Mouse (Mus musculus) embryonic fibroblast, embryonic 13.5 days (primary cell): Measurements from ENCODE around the gene Gucy2e. TPM values are rescaled to one million over a fixed set of nuclear protein-coding genes. Genes with fewer than 3 reads are reported as not detected.

Experiments used
- H3K27ac ChIP-seq: 2 replicates; pipeline ENCODE4 v1.5.1; 2012; ENCODE audit warnings: low read length, control low read depth, inconsistent platforms; ENCODE audit not compliant: insufficient read depth
- H3K4me1 ChIP-seq: 2 replicates; pipeline ENCODE4 v1.6.1; 2011; ENCODE audit warnings: low read length; ENCODE audit not compliant: control insufficient read depth, insufficient read depth
- H3K4me3 ChIP-seq: 2 replicates; pipeline ENCODE4 v1.5.1; 2011; ENCODE audit warnings: mild to moderate bottlenecking, control low read depth, low read length; ENCODE audit not compliant: insufficient read depth
- CTCF ChIP-seq: IDR thresholded peaks from 2 replicates; pipeline ENCODE4 v1.5.1; 2011; ENCODE audit warnings: mild to moderate bottlenecking, control low read depth, low read length, moderate library complexity, borderline replicate concordance; ENCODE audit not compliant: insufficient read depth
- POLR2A ChIP-seq: IDR thresholded peaks from 2 replicates; pipeline ENCODE4 v1.6.1; 2011; ENCODE audit warnings: low read depth, mild to moderate bottlenecking, control low read depth, low read length, moderate library complexity
- polyA plus RNA-seq: library from polyadenylated mRNA; stranded (reverse); fragments of >200 nt; gene quantifications from 2 replicates; pipeline ENCODE4 v1.2.4, GENCODE M21; 2011; ENCODE audit warnings: low read depth; ENCODE audit not compliant: missing spikeins, insufficient read length

The Gucy2e gene
- polyA plus RNA-seq, 1 experiment: not detected

DNA sequence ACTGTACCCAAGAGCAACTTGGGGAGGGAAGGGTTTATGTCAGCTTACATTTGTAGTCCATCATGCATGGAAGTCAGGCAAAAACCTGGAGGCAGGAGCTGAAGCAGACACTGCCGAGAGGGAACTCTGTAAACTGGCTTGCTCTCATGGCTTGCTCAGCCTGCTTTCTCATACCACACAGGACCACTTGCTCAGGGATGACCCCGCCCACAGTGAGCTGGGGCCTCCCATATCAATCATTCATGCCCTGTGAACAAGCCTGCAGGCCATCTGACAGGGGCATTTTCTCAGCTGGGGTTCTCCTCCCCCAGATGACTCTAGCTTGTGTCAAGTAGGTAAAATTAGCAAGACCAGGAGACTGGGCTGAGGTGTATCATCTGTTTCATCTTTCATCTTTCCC lies 27.4 kb upstream of the Gucy2e start:
- TF ChIP-seq CTCF (no peak), POLR2A (no peak)
- Histone ChIP-seq H3K4me3 (no peak overlapping the region), H3K27ac (no peak overlapping the region), H3K4me1 (peaks cover 13% of the 10 kb centered on the region)

DNA sequence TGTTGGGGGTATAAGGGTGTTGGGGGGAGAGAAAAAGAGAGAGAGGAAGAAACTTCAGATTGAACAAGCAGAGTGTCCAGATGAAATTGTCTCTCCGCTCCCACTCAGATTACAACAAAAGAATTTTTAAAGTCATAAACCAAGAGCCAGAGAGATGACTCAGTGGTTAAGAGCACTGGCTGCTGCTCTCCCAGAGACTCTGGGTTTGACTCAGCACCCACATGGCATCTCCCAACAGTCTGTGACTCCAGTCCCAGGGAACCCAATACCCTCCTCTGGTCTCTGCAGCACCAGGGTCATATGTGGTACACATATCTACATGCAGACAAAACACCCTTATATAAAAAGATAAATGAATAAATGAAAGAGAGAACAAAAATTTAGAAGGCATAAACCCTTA lies 23.3 kb upstream of the Gucy2e start:
- Histone ChIP-seq H3K4me3 (no peak overlapping the region), H3K4me1 (peaks cover 18% of the 10 kb centered on the region), H3K27ac (peak overlapping the region; percentile 91)
- TF ChIP-seq CTCF (no peak), POLR2A (no peak)

DNA sequence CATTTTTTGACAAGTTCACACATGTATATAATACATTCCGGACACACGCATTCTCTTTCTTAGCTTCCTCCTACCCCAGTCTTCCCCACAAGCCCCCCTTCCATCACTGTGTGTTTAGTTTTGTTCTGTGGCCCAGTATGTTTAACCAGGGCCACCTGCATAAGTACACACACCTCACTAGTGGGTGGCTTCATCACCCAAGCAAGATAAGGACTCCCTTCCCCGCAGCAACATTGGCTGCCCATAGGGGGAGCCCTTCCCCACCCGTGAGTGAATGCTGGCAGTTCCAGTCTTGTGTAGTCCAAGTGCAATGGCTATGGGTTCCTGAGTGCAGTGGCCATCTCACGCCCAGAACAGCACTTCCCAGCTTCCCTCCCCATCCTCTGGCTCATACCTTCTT lies 21.5 kb upstream of the Gucy2e start:
- H3K4me1 ChIP-seq: peaks cover 24% of the 10 kb centered on the region
- H3K4me3 ChIP-seq: no peak overlapping the region
- peak; percentile 56; the same call in 1 of the 2 replicates for TF ChIP-seq CTCF
- no peak for TF ChIP-seq POLR2A
- peak overlapping the region; percentile 69 for H3K27ac ChIP-seq

DNA sequence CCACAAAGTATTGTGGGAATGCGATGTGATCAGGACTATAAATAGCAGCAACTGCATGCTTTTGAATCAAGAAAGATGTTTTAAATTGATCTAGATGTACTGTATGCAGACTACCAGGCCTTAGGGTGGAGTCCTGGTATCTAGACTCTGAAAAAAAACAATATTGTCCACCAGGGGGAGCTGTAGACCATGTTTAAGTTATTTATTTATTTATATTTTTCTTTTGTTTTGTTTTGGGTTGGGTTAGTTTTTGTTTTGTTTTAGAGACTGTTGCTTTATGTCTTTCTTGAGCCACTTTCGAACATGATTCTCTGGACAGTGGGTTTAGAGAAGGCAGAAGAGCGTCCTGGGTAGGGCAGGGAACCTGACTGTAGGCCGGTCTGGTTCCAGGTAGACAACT lies 21.0 kb upstream of the Gucy2e start:
- peaks cover 24% of the 10 kb centered on the region for H3K4me1 ChIP-seq
- TF ChIP-seq POLR2A (no peak), CTCF (no peak)
- H3K4me3 ChIP-seq: no peak overlapping the region
- peak overlapping the region; percentile 71 for H3K27ac ChIP-seq

DNA sequence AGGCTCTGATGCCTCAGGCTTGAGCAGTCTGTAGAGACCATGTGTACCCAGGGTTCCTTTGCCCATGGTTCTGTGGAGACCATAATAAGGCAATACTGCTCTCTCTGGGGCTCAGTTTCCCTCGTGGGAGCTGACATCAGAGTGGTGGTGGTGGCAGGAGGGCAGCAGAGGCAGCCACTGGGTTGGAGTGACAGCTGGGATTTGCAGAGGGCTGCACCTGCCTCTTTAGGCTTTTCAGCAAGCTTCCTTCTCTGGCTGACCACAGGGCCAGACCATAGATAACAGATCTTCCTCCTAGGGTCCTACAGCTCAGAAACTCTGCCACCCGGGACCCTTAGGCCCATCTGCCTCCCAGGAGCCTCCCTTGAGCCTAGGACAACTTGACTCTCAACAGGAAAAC lies 20.2 kb upstream of the Gucy2e start:
- Histone ChIP-seq H3K27ac (peak overlapping the region; percentile 71), H3K4me1 (peaks cover 26% of the 10 kb centered on the region), H3K4me3 (no peak overlapping the region)
- TF ChIP-seq POLR2A (no peak), CTCF (no peak)

DNA sequence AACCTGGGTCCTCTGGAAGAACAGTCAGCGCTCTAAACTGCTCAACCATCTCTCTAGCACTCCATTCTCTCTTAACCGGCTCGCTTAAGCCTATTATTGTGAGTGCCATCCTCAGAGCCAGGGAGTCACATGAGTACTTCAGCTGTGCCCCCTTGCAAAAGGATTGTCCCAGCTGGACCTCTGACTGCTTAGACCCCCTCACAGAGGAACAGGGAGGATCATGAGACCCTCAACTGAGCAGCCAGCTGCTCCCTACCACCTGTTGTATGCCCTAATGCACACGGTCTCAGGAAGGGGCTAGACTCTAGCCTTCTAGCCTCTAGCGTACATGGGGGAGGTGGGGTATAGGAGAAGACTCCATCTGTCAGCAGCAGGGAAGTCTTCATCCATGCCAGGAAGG lies 18.0 kb upstream of the Gucy2e start:
- TF ChIP-seq CTCF (no peak), POLR2A (no peak)
- no peak overlapping the region for H3K27ac ChIP-seq
- H3K4me3 ChIP-seq: no peak overlapping the region
- peaks cover 25% of the 10 kb centered on the region for H3K4me1 ChIP-seq

DNA sequence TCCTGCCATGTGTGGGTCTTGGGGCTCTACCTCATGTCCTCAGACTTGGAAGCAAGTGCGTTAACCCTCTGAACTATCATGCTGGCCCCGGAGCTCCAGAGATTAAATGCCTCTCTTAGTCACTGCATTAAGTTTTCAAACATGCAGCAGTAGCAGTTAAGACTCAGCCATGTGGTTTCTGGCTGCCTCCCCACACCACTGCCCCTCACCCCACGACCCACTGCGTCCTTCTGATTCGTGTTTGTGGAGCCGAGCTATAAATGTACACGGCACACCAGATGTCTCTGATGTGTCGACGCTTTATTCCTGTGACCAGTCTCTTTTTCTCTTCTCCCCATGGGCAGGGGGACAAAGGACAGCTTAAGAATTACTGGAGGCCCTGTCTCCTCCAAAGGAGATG lies 16.3 kb upstream of the Gucy2e start:
- Histone ChIP-seq H3K4me3 (no peak overlapping the region), H3K4me1 (peaks cover 18% of the 10 kb centered on the region), H3K27ac (peak overlapping the region; percentile 95)
- TF ChIP-seq POLR2A (no peak), CTCF (no peak)

DNA sequence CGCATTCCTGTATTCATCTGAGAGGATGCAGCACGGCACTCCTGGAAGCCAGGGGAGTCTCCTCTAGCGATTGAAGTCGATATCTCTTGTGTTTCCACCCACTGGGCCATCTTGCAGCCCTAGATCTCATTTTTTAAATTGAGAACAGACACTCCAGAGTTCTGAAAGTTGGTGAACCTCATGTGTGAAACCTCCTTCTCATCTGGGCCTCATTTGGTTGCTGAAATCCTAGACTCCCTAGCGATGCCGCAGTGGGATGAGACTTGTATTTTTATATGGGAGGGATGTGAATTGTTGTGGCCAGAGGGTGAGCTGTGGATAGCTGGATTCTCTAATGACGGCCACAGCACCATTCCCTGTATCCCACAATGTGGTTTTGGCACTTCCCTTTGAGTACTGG lies 15.1 kb upstream of the Gucy2e start:
- Histone ChIP-seq H3K4me1 (peaks cover 18% of the 10 kb centered on the region), H3K4me3 (no peak overlapping the region), H3K27ac (peak overlapping the region; percentile 68)
- TF ChIP-seq CTCF (no peak), POLR2A (no peak)

DNA sequence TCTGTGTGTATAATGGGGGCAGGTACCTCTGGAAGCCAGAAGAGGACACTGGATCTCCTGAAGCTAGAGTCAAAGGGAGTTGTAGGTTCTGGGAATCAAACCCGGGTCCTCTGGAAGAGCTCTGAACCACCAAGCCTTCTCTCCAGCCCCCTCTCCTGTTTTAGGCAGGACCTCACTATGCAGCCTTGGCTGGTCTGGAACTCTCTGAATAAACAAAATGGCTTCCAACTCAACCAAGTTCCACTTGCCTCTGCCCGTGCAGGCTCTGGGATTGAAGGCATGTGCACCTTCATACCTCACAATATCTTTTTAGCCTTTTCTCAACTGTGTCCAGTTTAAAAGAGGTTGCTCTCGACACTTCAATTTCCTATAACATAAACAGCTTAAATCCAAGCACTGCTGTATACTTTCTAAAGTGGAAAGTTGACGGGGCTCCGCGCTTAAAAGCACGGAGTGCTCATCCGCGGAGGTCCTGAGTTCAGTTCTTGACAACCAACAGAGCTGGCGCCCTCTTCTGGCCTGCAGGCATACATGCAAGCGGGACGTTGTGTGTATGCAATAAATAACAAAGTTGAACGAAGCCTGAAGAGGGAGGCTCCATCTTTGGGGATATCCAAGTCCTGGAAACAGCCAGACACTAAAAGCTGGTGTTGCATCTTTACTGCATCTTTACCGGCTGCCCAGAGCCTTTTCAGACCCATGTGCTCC lies 14.5 kb upstream of the Gucy2e start:
- no peak overlapping the region for H3K4me3 ChIP-seq
- H3K4me1 ChIP-seq: peaks cover 14% of the 10 kb centered on the region
- peak overlapping the region; percentile 68; the same call in 1 of the 2 replicates for H3K27ac ChIP-seq
- TF ChIP-seq POLR2A (no peak), CTCF (peak; percentile 49; the same call in 1 of the 2 replicates)

DNA sequence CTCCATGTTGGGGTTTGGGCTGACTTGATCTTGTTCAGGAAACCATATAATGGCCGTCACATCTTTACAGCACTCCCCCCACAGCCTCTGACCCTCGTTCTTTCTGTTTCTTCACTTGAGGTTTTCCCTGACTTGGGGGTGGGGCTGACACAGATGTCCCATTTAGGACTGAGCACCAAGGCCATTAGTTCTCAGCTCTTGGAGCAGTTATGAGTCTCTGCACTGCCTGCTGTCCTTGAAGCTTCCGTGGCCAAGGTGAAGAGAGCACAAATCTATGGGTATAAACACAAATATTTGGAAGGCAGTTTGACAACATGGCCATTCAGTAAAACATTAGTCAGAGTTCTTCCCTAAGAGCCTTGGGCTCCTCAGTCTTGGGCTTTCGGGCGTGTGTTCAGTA lies 13.3 kb upstream of the Gucy2e start:
- H3K27ac ChIP-seq: no peak overlapping the region
- no peak overlapping the region for H3K4me3 ChIP-seq
- H3K4me1 ChIP-seq: peaks cover 17% of the 10 kb centered on the region
- no peak for TF ChIP-seq POLR2A
- TF ChIP-seq CTCF: no peak
